Mouse (Mus musculus): ENCODE data around the gene Sez6. TPM values are rescaled to one million over a fixed set of nuclear protein-coding genes. Genes with fewer than 3 reads are reported as not detected.

Gene Sez6
- total RNA-seq, 2 experiments from 2014 or later: 0.22 to 0.50 TPM

DNA sequence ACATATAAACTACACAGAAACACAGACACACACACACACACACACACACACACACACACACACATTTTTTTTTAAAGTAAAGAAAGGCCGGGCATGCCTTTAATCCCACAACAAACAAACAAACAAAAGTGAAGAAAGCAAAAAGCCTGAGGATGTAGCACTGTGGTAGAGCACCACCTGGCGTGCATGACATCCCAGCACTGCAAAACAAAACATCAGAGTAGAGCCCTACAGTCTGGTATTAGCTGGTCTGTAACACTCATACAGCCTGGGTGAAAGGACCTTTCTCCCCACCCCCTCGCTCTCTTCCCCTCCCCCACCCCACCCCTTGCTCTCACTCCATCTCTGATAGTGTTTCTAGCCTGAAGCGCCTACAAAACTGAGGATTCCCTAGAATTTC, 45.3 kb downstream of the Sez6 start:
- no peak for DNase-seq
- intact Hi-C loops (cut with DNase I): no loop called here

DNA sequence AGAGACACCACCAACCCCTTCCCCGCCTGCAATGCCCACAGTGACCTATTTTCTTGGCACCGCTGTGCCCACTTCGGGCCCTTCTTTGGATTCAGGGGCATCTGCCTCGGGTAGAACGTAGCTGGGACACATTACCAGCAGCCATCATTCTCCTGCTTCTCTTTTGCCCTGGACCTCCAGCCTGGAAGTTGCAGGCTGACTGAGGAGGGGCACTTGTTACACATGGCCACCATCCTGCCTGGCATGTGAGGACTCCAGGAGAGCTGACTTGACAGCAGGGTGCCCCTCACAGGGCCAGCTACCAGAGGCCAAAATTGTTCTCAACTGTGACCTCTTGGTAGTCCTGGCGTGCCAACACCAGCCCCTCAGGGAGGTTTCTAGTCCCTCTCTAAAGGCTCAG, 47.6 kb downstream of the Sez6 start:
- intact Hi-C loops (cut with DNase I): no loop called here
- DNase-seq: no peak

DNA sequence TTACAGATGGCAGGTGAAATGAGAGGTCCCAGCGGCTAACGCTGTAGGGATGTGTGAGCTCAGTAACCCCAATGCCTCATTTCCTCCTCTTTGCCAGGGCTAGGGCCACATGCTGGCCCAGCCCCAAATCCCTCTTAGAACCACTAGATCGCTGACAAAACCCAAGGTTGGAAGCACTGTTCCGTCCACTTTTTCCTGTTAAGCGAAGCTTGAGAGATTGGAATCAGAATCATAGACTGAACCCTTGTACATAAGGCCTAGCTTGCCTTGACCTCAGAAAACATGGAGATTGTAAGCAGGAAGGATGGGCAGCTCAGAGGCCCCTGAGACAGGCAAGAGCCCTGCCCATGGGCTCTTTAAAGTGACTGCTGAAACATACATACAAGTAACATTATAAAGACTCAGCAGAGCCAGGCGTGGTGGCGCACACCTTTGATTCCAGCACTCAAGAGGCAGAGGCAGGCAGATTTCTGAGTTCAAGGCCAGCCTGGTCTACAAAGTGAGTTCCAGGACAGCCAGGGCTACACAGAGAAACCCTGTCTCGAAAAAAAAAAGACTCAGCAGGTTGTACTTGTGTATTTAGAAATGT, 48.7 kb downstream of the Sez6 start:
- DNase-seq: no peak
- intact Hi-C loops (cut with DNase I): no loop called here

DNA sequence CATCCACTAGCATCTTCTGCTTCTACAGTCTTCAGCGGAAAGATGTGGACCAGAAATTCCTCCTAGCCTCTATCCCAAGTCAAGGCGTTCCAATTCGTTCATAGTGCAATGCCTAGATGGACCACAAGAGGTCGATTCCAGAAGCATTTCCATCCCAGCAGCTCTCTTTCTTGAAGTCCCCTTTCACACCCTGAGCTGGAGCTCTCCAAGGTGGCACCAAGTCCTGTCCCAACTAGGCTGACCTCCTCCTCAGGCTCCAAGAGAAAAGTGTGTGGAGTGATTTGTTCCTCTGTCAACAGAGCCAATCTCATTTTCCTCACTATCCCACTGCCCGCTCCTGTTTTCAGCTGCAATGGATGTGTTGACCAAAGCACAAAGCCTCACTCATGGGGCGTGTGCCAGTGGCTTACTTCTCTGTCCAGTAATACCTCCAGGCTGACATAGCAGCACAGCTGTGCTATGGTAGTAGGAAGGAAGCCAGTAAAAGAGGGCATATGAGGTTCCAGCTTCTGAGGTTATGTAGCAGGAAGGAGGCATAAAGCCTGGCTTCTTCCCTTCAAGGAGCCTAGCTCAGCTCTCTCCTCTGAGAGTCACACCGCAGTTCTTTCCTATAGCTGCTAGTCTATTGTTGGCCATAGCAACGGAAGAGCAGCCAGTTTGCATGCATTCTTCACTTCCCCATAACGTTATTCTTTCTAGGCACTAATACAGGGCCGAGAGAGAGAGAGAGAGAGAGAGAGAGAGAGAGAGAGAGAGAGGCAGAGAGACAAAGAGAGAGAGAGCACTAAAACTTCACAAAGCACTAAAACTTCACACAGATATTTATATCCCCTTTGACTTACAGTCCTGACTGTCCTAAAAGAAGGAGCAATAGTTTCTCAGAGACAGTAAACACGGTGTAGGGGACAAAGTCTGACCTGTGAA, 49.9 kb downstream of the Sez6 start:
- DNase-seq: peak; percentile 52 to 70
- intact Hi-C loops (cut with DNase I): no loop called here

DNA sequence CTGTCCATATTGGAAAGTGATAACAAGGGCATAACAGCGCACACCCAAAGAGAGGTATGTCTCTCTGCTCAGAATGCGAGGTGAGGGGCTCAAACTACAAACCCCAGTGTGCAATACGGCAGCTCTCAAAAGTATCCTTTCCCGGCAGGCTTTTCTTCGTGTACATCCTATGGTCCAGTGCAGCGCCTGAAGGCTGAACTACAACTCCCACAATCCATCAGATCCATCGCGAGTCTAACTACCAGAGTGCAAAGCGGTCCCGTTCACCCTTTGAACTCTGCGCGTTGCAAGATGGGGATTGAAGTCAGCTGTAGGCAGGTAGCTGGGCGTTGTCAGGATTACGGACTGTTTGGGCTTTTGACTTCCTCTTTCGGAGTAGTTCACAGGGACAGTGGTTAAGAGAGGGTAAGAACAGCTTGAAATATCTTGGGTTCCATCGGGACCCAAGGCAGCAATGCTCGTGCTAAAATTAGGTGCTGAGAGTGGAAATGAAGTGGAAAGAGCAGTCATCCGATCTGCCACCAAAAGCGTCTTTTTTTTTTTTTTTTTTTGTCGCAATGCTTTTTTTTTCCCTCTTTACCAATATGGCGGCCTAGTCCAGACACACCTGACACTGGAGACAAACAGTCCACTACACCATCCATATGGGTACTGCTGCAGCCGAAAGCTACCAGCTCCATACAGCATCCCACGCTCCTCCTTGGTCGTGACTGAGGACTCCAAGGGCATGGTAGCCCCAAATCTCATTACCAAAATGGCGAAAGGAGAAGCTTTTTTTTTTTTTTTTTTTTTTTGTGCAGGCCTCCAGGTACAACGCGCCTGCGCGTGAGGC, 51.2 kb downstream of the Sez6 start:
- DNase-seq: peak; percentile 87 to 92
- intact Hi-C loops (cut with DNase I): no loop called here

DNA sequence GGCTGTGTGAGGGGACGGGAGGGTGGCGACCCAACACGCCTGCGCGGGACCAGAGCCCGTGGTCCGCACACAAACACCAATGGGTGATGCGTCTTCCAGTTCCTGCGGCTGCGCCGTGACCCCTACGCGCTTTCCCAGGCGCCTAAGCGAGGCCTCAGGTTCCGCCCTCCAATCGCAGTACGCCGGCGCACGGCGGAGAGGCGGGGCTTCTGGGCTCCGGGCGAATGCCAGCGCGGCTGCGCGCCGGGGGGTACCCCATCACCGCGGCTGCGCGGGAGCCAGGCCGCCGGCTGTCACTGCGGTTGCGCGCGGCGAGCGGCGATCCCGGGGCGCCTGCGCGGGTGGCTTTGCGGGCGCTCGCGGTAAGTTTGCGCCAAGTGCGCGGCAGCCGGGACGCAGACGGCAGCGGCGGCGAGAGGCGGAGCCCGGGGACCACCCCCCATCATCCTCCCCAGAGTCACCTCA, 51.9 kb downstream of the Sez6 start, which contains the start of gene Phf12:
Phf12 (plus strand) TSS at position 314 of the 465 bp plus-strand sequence.
- intact Hi-C loops (cut with DNase I): no loop called here
- DNase-seq: peak; percentile 100

DNA sequence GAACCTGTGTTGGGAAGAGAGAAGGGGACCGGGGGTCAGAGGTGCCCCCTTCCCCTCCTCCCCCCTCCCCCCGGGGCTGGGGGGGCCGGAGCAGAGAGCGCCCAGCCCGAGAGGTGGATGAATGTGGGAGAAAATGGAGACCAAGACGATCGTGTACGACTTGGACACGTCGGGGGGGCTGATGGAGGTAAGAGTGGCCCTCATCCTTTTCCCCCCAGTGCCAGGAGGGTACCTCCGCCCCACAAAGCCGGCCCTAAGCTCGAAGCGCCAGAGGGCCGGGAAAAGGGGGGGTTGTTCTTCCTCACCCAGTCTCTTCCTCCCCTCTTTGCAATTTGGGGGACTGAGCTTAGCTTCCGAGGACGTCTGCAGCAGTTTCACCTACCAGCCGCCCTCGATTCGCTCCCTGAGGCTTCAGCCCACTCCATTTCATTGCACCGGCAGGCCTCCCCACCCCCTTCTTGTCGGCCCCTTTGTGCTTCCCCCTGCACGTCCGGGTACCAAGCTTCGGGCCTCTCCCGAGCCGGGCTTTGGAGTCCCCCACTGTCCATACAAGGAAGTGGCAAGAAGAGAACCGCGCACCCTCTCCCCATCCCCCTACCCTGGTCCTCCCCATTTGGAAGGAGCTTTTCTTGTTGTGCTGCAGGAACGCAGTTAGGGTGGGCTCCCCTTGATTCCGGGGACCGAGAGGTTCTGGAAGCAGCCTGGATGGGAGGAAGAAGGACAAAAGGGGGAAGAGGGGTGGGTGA, 52.8 kb downstream of the Sez6 start:
- DNase-seq: peak; percentile 48 to 65
- intact Hi-C loops (cut with DNase I): no loop called here

DNA sequence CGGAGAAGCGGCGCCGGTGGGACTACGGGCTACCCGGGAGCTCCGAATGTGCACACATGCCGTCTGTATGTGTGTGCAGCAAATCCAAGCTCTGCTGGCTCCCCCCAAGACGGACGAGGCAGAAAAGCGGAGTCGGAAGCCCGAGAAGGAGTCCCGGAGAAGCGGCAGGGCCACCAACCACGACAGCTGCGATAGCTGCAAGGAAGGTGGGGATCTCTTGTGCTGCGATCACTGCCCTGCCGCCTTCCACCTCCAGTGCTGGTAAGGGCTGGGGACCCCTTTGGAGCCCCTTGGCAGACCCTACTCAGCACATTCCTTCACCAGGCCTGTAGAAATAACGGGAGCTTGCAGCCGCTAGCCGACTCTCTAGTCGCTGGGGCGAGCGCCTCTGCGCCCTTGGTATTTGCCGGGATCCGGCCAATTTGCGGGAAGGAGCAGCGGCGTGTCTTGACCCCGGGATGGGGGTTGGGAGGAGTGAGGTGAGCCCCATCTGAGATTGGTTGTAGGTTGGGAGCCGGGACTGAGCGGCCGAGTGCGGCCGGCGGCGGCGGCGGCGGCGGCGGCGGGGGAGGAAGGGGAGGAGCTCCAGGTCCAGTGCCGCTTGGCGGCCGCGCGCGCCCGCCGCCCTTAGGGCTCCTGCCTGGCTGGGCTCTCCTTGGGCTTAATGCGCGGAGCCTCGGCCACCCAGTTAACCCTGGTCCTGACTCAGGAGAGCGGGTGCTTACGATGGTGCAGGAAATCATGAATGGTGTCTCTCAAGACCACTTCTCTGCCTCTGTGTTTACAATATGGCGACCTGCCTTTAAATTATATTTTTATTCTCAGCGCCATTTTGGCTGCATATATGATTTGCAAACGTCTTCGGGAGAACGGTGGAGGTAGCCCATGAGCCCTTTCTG, 53.6 kb downstream of the Sez6 start:
- intact Hi-C loops (cut with DNase I): no loop called here
- DNase-seq: peak; percentile 75

DNA sequence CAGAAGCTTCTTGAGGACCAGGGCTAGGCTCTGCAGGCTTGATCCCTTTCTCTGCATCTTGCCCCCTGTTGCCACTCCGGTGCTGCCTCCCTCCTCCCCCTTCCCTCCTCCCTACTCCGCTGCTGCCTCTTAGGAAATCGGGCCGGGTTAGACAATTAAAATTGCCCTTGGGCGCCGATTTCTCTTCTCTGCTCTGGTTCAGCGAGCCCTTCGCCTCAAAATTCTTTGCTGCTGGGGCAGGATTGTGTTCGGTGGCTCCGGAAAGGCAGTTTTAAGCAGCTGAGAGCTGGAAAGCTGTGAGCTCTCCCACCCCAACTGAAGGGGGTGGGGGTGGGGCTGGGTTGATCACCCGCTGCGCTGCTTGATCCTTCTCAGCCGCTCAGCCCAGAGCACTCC, 54.2 kb downstream of the Sez6 start:
- intact Hi-C loops (cut with DNase I): loop anchor here (5.0 kb wide), 1 partner anchor 37 kb away; no protein-coding TSS in a partner anchor
- peak; percentile 50 for DNase-seq

DNA sequence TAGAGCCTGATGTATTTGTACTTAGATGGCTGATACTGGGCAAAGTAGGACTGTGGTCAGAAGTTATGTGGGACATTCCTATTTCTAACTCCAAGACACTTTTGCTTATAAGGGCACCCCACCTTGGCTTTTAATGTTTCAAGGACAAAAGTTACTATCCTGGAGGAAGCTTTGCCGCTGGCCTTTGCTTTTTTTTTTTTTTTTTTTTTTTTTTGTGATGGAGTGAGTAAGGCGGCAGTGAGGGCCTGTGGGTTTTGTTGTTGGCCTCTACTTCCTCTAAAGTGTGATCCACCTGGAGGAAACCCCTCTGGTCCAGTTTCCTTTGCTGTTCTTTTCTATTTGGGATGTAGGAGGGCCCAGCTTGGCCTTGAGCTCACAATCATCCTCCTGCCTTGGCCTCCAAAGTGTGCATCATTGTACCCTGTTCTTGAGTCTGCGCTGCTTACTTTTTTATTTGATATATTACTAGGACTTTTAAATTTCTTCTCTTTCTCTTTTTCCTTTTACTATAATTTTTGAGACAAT, 55.0 kb downstream of the Sez6 start:
- intact Hi-C loops (cut with DNase I): loop anchor here (5.0 kb wide), 1 partner anchor 37 kb away; no protein-coding TSS in a partner anchor
- DNase-seq: no peak

DNA sequence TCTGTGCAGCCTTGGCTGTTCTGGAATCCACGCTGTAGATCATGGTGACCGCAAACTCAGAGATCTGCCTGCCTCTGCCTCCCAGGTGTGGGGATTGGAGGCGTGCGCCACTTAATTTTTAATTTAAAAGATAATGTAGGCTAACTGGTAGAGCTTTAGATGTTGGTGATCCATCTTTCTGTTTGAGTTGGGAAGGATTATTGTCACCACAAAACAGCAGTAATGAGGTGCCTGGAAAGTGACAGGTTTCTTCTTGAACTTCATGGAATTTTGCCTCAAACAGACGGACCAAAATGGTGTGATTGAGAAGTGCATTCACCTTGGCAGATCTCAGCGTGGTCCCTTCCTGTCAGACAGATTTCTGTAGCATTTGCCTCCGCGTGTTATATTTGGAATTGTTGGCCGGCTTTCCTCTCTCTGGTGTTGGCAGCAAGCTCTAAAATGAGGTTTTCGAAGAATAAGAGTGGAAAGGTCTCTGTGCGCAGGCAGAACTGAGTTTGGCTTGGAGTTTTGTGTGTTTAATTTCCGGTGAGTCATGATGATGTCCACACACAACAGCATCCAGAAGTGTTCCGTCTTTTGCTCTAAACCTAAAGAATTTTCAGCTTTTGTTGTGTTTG, 58.6 kb downstream of the Sez6 start:
- intact Hi-C loops (cut with DNase I): loop anchor here (5.0 kb wide), 1 partner anchor 33 kb away; no protein-coding TSS in a partner anchor
- DNase-seq: no peak

DNA sequence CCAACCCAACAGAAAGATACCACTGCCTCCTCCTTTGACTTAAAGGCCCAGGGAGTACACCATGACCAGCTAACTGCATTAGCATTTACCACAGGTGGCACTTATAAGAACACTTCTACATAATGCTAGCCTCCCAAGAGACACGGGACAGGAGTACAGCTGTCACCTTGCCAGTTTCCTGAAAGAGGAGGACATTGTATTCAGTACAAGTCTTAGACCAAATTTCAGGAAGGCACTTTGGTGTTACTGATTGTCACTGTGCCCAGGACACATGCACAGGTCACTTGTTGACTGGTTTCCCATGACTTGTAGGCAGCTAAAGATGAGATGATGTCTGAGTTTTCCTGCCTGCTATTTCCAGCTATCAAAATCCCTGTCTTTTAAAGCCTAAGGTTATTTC, 65.0 kb downstream of the Sez6 start:
- no peak for DNase-seq

DNA sequence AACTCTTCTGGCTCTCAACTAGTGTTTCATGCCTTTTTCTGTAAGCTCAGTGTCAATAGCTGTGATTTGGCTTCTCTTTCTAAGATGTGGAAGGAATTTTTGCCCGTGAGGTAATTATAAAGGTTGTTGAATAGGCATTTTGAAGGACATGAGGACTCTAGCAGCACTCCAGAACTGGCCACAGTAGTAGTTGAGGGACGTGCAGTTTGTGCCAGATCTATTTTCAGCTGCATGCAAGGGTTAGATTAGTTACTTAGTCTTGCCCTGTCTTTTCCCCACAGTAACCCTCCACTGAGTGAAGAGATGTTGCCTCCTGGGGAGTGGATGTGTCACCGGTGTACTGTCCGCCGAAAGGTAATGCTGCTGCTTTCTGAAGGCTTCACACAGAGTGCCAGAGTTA, 75.8 kb downstream of the Sez6 start:
- intact Hi-C loops (cut with DNase I): no loop called here
- DNase-seq: peak in 1 of 2 experiments; percentile 29

More for the DNA sequence above, 65.0 kb downstream of the Sez6 start:
- intact Hi-C loops (cut with DNase I): no loop called here

DNA sequence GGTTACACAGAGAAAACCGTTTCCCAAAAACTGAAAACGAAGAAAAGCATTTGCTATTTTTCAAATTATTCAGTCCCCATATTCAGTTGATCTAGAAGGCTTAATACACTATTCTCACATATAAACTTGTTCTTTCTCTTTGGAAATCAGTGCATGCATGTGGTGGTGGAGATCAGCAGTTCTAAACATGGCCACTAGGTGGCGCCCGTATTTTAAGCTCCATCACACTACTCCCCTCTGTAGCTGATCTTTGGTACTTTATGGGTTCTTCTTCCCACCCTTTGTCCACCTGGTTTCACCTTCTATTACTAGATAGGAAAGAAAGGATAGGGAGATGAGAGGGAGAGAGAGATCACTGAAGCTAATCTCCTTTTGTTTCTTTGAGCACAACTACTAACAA, 89.1 kb downstream of the Sez6 start:
- intact Hi-C loops (cut with DNase I): loop anchor here (2.0 to 5.0 kb wide), 2 partner anchors 32 to 157 kb away; partner anchors contain the start of genes Nek8 and Tlcd1
- DNase-seq: peak; percentile 75 to 82

DNA sequence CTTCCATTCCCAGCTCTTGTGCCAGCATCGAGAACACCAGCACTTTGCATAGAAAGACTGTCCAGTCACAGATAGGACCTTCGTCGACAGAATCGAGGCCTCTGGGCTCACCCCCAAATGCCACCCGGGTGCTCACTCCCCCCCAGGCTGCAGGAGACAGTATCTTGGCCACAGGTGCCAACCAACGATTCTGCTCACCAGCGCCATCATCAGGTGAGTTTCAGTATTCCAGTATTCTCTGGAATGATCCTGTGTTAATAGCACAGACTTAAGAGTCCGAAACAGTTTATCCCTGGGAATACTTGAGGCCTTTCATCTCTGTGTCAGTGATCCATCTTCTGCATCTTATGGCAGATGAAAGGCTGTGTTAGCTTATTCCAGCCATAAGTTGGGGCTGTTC, 93.0 kb downstream of the Sez6 start:
- DNase-seq: peak in 1 of 2 experiments; percentile 56

More for the DNA sequence above, 93.0 kb downstream of the Sez6 start:
- intact Hi-C loops (cut with DNase I): loop anchor here (5.0 kb wide), 1 partner anchor 36 kb away; no protein-coding TSS in a partner anchor

Data from heart, postnatal 14 days (tissue).